Mouse (Mus musculus) E14TG2a.4 (cell line): Measurements from ENCODE around the gene Pank3.
"Not testable (repeated sequence)": the region's sequence is repeated elsewhere in the genome, so short reads cannot be mapped to it uniquely, and the experiment has no call there.

Experiments used
- CTCF ChIP-seq: conservative IDR thresholded peaks from 2 replicates; pipeline ENCODE4 v1.5.1; 2014; ENCODE audit warnings: low read length
- NANOG ChIP-seq: IDR thresholded peaks from 2 replicates; pipeline ENCODE4 v1.6.1; 2014; ENCODE audit warnings: borderline replicate concordance, low read length, mixed read lengths
- POU5F1 ChIP-seq: IDR thresholded peaks from 2 replicates; pipeline ENCODE4 v1.6.1; 2014; ENCODE audit warnings: low read length, borderline replicate concordance

DNA sequence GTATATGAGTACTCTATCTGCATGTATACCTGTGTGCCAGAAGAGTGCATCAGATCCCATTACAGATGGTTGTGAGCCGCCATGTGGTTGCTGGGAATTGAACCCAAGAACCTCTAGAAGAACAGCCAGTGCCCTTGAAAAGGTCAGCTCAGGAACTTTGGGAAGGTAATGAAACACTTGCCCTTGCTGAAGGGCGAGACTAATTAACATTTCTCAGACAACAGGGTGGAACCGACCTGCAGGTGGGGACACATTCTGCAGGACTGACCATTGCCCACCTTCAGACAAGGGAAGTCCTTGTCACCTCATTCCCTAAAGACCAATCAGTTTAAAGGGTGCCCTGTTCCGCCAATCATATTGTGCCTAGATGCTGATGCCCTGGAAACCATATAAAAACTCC is 71.5 kb downstream of the Pank3 start:
- not testable (repeated sequence) for TF ChIP-seq CTCF, NANOG, POU5F1
